Mouse (Mus musculus) right cerebral cortex, adult 18-20 months (tissue): ENCODE results near the gene Zfp276.
A peak's percentile ranks its signal among the peaks of the same experiment; 100 is the strongest.
"Not testable (repeated sequence)": the region's sequence is repeated elsewhere in the genome, so short reads cannot be mapped to it uniquely, and the experiment has no call there.

Experiments
- DNase-seq: peaks from one replicate; pipeline ENCODE4 v3.0.0; 2022; ENCODE audit warnings: mixed read lengths

The Zfp276 gene

DNA sequence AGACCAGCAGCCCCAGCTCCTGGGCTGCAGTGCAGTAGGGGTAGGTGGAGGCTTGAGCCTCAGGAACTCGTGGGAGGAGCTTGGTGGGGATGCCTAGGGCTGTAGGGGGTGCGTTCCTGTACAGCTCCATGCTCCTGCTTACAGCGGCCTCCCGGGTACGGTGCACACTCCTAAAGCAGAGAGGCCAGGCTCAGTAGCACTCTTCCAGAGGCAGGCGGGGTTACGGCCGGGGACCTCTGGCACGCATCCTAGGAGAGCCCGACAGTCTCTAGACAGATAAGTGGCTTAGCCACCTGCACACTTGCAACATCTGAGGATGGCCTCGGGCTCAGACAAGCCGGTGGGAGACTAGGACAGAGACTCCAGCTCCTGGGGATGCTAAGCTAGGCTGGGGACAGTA, 8.5 kb upstream of the Zfp276 start:
- DNase-seq: no peak

DNA sequence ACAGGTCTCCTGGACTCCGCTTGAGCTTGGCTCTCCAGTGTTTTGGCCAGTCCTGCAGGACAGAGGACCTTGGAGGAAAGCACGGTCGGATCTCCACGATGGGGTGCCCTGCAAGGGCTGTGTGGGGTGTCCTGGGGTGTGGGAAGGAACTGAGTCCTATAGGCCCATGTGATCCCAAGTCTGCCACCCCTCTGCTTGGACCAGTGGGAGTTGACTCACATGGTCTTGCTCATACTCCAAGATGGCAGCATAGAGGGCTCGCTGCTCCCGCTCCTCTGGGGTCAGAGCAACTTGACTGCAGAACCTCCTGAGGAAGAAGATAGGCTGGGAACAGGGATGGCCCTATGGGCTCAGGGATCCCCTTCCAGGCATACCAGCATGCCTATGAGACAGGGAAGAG, 6.2 kb upstream of the Zfp276 start:
- no peak for DNase-seq

- no peak for DNase-seq
Observed at GRCm38 (mm10) chr8:123248596-123248995, 5.4 kb upstream of the Zfp276 start.

DNA sequence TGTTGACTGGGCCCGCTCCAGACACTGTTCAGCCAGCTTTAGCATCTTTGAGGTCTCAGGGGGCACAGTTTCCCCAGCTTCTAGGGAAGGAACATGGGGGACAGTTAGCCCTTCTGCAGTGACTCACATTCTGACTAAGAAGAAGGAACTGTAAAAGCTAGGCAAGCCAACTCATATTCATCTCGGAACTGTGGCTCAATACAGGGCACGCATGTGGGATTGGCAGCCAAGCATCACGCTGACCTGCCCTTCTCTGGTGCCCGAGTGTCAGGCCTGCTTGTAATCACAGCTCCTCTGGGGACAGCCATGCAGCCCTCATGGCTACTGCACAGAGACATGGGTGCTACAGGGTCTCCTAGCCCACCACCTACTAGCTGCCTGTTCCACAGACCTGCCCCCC, 3.1 kb upstream of the Zfp276 start:
- no peak for DNase-seq

DNA sequence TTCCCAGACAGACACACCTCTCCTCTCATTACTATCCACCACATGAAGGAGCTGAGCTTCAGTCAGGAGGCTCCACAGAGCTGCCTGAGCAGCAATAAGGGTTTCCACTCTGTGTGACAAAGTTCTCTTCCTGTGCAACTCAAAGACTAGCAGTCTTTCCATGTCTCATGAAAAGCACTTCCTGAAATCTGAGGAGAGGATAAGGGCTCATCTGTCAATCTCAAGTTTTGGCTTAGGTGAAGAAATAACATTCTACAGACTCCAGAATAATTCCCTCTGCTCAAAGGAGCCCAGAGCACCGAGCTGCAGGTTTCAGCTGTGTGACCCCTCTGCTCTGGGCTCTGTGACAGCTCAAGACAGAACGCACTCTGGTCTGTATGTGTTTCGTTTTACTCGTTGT, 1.1 kb upstream of the Zfp276 start:
- no peak for DNase-seq

GRCm38 (mm10) chr8:123253451-123254098, 420 bp upstream of the Zfp276 start:
- no peak for DNase-seq

DNA sequence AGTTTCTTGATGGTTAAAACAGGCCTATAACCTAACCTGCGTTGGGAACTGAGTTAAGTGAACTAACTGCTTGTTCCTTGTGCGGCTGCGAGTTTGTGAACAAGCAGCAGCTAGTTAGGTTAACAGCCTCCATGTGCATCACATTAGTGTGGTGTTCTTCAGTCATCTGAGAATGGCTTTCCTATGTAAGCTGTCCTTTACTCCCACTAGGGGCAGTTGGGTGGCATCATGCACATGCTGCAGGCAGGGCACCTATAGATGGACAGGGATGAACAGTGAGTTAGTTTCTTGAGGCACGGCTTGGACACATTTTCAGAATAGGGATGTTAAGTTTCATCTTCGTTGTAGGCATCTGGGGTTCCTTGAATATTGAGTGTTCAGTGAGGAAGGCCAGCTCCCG, 1.2 kb downstream of the Zfp276 start:
- no peak for DNase-seq

- peak; percentile 77 for DNase-seq
Observed at GRCm38 (mm10) chr8:123257114-123257513, 3.1 kb downstream of the Zfp276 start.

DNA sequence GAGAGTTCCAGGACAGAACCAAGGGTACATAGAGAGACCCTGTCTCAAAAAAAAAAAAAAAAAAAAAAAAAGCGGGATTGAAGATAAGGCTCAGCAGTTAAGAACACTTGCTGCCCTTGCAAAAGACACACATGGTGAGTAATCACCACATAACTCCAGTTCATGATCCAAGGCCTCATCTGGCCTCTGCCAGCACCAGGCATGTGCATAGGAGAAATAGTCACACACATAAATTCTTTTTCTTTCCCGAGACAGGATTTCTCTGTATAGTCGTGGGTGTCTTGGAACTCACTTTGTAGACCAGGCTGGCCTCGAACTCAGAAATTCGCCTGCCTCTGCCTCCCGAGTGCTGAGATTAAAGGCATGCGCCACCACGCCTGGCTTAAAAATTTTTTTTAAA, 3.6 kb downstream of the Zfp276 start:
- not testable (repeated sequence) for DNase-seq

DNA sequence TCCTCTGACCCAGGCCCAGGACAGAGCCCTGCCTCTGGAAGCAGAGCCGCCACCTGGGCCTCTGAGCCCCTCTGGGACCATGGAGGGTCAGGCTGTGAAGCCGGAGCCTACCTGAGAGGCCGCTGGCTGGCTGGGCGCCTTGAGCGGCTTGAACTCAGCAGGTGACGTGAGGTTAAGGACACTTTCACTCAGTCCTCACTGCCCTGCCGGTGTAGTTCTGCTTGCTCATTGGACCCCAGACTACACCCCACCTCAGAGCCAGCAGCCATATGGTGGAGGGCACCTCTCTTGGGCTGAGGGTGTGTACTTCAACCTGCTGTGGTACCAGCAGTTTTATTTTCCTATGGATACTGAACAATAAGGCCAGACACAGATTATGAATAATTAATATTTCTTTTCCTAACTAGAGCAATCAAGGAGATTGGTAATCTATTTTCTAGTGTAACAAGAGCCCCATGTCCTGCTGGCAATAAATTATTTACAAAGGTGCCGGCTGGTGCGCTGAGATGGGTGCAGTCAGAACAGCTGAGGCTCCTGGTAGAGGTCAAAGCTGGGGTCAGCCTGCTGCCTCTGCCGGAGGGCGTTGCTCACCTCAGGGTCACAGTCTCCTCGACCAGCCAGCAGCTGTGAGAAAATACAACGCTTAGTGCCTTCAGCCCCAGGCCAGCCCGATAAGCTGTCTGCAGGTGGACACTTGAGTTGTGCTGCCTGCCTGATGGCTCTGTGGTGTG, 14.1 kb downstream of the Zfp276 start:
- no peak for DNase-seq

GRCm38 (mm10) chr8:123271147-123271546, 17.2 kb downstream of the Zfp276 start:
- DNase-seq: no peak

DNA sequence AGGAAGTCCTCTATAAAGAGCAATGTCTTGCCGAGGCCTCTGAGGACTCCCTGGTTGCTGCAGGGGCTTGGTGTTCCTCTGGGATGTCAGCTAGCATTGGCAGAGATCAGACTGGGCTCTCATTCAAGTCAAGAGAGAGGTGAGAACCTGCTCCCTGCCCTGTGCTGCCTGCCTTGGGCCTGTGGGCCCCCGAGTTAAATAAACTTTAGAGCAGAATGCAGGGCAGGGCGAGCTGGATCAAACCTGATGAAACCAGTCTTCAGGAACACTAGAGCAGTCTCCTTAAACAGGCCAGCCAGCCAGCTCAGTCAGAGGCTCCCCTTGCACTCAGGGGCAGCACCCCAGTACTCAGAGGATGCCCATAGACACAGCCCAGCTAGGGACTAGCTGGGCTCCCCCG, 17.9 kb downstream of the Zfp276 start:
- DNase-seq: no peak

DNA sequence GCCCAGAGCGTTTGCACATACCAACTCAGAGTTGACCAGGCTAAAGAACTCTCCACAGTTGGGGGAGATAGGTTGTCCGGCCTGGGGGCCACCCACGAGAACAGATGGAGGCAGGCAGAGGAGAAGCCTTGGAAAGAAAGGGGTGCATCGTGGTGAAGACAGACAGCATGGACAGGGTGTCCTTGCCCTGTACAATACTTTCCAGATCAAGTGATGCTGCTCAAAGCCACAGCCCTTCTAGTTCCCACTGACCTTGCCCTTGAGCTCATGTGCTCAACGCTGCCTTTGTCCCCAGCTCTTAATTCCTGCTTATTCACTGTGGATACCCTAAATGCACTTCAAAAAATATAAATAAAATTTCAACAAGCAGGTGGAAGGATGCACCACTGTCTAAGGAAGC, 20.5 kb downstream of the Zfp276 start:
- no peak for DNase-seq

GRCm38 (mm10) chr8:123275096-123275495, 21.1 kb downstream of the Zfp276 start:
- DNase-seq: no peak

DNA sequence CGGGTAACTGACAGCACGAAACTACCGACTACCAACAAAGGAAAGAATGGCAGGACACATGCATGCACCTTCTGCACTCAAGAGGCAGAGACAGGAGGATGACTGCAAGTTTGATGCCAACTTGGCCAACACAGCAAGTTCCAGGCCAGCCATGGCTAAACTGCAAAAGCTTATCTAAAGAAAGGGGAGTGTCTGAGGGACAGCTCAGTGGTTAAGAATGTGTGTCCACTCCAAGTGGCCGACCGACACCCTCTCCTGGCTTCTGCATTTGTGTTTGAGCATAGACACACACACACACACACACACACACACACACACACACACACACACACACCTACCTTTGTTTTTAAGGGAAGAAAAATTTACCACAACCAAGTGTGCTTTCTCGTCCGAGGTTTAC, 24.4 kb downstream of the Zfp276 start:
- no peak for DNase-seq

- DNase-seq: no peak
Observed at GRCm38 (mm10) chr8:123279828-123280227, 25.8 kb downstream of the Zfp276 start.

GRCm38 (mm10) chr8:123280302-123281094, 26.5 kb downstream of the Zfp276 start:
- no peak for DNase-seq

GRCm38 (mm10) chr8:123282994-123283393, 29.0 kb downstream of the Zfp276 start:
- DNase-seq: not testable (repeated sequence)

- no peak for DNase-seq
Observed at GRCm38 (mm10) chr8:123283991-123284390, 30.0 kb downstream of the Zfp276 start.

GRCm38 (mm10) chr8:123284493-123284892, 30.5 kb downstream of the Zfp276 start:
- DNase-seq: no peak

- DNase-seq: no peak
Observed at GRCm38 (mm10) chr8:123287362-123287761, 33.4 kb downstream of the Zfp276 start.

- DNase-seq: no peak
Observed at GRCm38 (mm10) chr8:123290166-123290565, 36.2 kb downstream of the Zfp276 start.

DNA sequence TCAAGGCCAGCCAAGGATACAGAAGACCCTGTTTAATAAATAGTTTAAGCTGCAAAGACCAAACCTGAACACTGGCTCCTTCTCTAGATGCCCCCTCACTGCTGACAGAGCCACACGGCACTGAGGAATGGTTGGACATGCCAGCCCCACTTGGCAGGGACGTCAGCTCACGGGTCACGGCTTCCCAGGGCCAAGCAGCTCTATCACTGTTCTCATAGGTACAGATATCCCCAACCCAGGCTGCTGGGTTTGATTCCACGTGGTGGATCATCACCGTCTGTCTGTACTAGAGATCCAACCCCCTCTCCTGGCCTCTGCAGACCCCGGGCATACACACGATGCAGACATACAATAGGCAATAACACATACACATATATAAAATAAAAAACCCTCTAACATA, 36.7 kb downstream of the Zfp276 start:
- no peak for DNase-seq

GRCm38 (mm10) chr8:123291716-123292115, 37.7 kb downstream of the Zfp276 start:
- no peak for DNase-seq
